Mouse (Mus musculus): ENCODE measurements at regions not wholly inside any gene's neighbourhood (a gene's known extent, or its start where the extent isn't known, plus 50 kb on each side); places are given as distances from the start of the nearest gene placed in this dataset.

- TF ChIP-seq TCF3 (IDR thresholded peaks at IDR 0.05; ENCODE audit: insufficient read length, low read depth) (no peak), CEBPB (IDR thresholded peaks at IDR 0.05; ENCODE audit: insufficient read depth, poor library complexity, severe bottlenecking) (no peak), E2F4 (IDR thresholded peaks at IDR 0.05; ENCODE audit: insufficient read depth) (no peak), POLR2A (IDR thresholded peaks at IDR 0.05; ENCODE audit: insufficient read length, low read depth) (no peak), REST (IDR thresholded peaks at IDR 0.05; ENCODE audit: insufficient read depth, insufficient read length) (no peak), POLR2AphosphoS2 (IDR thresholded peaks at IDR 0.05; ENCODE audit: insufficient read length, low read depth) (no peak), MAX (IDR thresholded peaks at IDR 0.05; ENCODE audit: low read depth) (no peak), USF1 (IDR thresholded peaks at IDR 0.05; ENCODE audit: low read depth) (no peak), MYOD1 (IDR thresholded peaks at IDR 0.05; ENCODE audit: control insufficient read depth in 1 of 3, insufficient read length in 2 of 3, low read depth in 2 of 3) (no peak), TCF12 (IDR thresholded peaks at IDR 0.05; ENCODE audit: insufficient read depth, poor library complexity, severe bottlenecking) (no peak)
These were observed 102.6 kb upstream of the Csf3r start for GRCm38 (mm10) chr4:125921550-125922316.
